In the genomic region with DNA sequence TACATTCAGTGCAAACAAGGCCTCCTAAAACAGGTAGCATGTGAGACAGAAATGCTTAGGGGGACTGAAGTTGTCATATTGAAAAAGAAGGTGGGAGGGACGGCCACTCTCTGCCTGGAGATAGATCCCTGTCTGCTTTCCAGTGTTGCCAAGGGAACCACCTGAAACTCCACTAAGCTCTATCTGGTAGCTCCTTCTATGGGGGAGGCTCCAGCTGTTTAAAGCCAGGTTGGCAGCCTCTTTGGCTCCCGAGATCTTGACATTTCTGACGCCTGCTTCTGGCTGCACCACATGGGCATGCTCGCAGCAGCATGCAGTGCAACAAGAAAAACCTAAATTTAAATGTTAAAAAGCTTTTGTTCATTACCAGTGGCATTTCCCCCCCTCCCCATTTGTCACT, we compare ENCODE assay signal across 20 mouse cellular contexts.
DNase-seq lines count a peak whose midpoint lies in the region; ATAC-seq lines count a peak whose summit lies in the region.
"Had no signal": no experiment of that assay in that cellular context is flagged by ENCODE, and none has a peak within 500 bp of the region (broad histone marks: within the 10 kb centered on the region; RNA-seq: fewer than 3 reads in every experiment).

No protein-coding gene starts in this region.

- H3K27me3 ChIP-seq in midbrain, embryonic 13.5 days, result no peaks in the 10 kb centered on the region
- no peaks in the 10 kb centered on the region for H3K27me3 ChIP-seq in midbrain, embryonic 11.5 days (ENCODE audit: control insufficient read depth, insufficient read depth, low read length)
- no peaks in the 10 kb centered on the region for H3K27me3 ChIP-seq in midbrain, embryonic 16.5 days (ENCODE audit: control insufficient read depth, insufficient read depth, low read depth, low read length)
- H3K27me3 ChIP-seq: limb, embryonic 13.5 days; liver, embryonic 15.5 days; megakaryocyte, embryonic 14.5 days had no signal

- WGBS in midbrain, embryonic 13.5 days, result 15% methylated on average over 4 of the region's 4 CpGs
- WGBS in midbrain, embryonic 11.5 days, result 29% methylated on average over 4 of the region's 4 CpGs
- 9% methylated on average over 4 of the region's 4 CpGs for WGBS in midbrain, embryonic 16.5 days

- H3K27ac ChIP-seq in midbrain, embryonic 13.5 days, result no peak overlapping the region
- no peak overlapping the region for H3K27ac ChIP-seq in midbrain, embryonic 11.5 days (ENCODE audit: low read depth, low read length)
- peak overlapping the region; percentile 53 for H3K27ac ChIP-seq in midbrain, embryonic 16.5 days (ENCODE audit: low read length)
- H3K27ac ChIP-seq: gastrocnemius, adult 2 months; limb, embryonic 13.5 days; liver, embryonic 15.5 days had no signal

- ATAC-seq in frontal cortex, adult (ENCODE audit: low TSS enrichment), result peak; percentile 59
- ATAC-seq in midbrain, embryonic 13.5 days, result 0 out of 2 replicates have a peak, but pooled peaks have one; percentile 43
- no peak for ATAC-seq in midbrain, embryonic 11.5 days (ENCODE audit: low FRiP score)
- peak; percentile 75 for ATAC-seq in midbrain, embryonic 16.5 days
- no peak for ATAC-seq in activated CD4-positive, CD25-positive, alpha-beta regulatory T cell, adult 4 months
- ATAC-seq: Patski had no signal

- H3K4me3 ChIP-seq in midbrain, embryonic 13.5 days (replicated peaks), result no peak overlapping the region
- no peak overlapping the region for H3K4me3 ChIP-seq in midbrain, embryonic 11.5 days (ENCODE audit: low read depth, low read length)
- no peak overlapping the region for H3K4me3 ChIP-seq in midbrain, embryonic 16.5 days (ENCODE audit: low read depth, low read length)
- H3K4me3 ChIP-seq: gastrocnemius, adult 2 months; limb, embryonic 13.5 days; liver, embryonic 15.5 days; megakaryocyte, embryonic 14.5 days had no signal

- H3K9ac ChIP-seq in midbrain, embryonic 13.5 days (replicated peaks), result no peak overlapping the region
- no peak overlapping the region for H3K9ac ChIP-seq in midbrain, embryonic 11.5 days (ENCODE audit: low read length)
- no peak overlapping the region for H3K9ac ChIP-seq in midbrain, embryonic 16.5 days (ENCODE audit: low read depth, low read length)
- H3K9ac ChIP-seq: limb, embryonic 13.5 days; liver, embryonic 15.5 days had no signal

- DNase-seq in frontal cortex, postnatal 14 days (ENCODE audit: low spot score in 2 of 2), result no peak
- DNase-seq in midbrain, embryonic 11.5 days (ENCODE audit: low spot score, missing footprints), result no peak
- peak; percentile 51 for DNase-seq in telencephalon, adult 2 months (ENCODE audit: low read depth, low spot score)
- DNase-seq: B cell, adult 2 months; cerebellum, adult 11 months; cerebellum, postnatal 25 days; gastrocnemius, adult 2 months; heart, adult 18-20 months; kidney, adult 9 months; lung, postnatal 10 days; retina, postnatal 1 day; thymus, postnatal 4 days had no signal

- H3K9me3 ChIP-seq in midbrain, embryonic 13.5 days, result no peaks in the 10 kb centered on the region
- H3K9me3 ChIP-seq in midbrain, embryonic 11.5 days (ENCODE audit: control insufficient read depth, low read length), result no peaks in the 10 kb centered on the region
- H3K9me3 ChIP-seq in midbrain, embryonic 16.5 days (replicated peaks; ENCODE audit: control insufficient read depth, low read length, poor library complexity, severe bottlenecking), result no peaks in the 10 kb centered on the region
- H3K9me3 ChIP-seq: limb, embryonic 13.5 days; liver, embryonic 15.5 days had no signal

- no peaks in the 10 kb centered on the region for H3K36me3 ChIP-seq in midbrain, embryonic 13.5 days
- no peaks in the 10 kb centered on the region for H3K36me3 ChIP-seq in midbrain, embryonic 11.5 days (ENCODE audit: control insufficient read depth, insufficient read depth, low read length)
- H3K36me3 ChIP-seq in midbrain, embryonic 16.5 days (ENCODE audit: control insufficient read depth, insufficient read depth, low read length), result no peaks in the 10 kb centered on the region
- H3K36me3 ChIP-seq: limb, embryonic 13.5 days; liver, embryonic 15.5 days had no signal

- H3K4me1 ChIP-seq in midbrain, embryonic 13.5 days (replicated peaks), result peaks cover 8% of the 10 kb centered on the region
- no peaks in the 10 kb centered on the region for H3K4me1 ChIP-seq in midbrain, embryonic 11.5 days (ENCODE audit: control insufficient read depth, insufficient read depth, low read length)
- H3K4me1 ChIP-seq in midbrain, embryonic 16.5 days (ENCODE audit: control insufficient read depth, insufficient read depth, low read length), result peaks cover 10% of the 10 kb centered on the region
- H3K4me1 ChIP-seq: limb, embryonic 13.5 days; liver, embryonic 15.5 days; megakaryocyte, embryonic 14.5 days had no signal

- H3K4me2 ChIP-seq in midbrain, embryonic 13.5 days (replicated peaks), result no peak overlapping the region
- H3K4me2 ChIP-seq in midbrain, embryonic 11.5 days, result no peak overlapping the region
- H3K4me2 ChIP-seq in midbrain, embryonic 16.5 days (ENCODE audit: low read length), result no peak overlapping the region
- H3K4me2 ChIP-seq: limb, embryonic 13.5 days; liver, embryonic 15.5 days had no signal

Comparison
In these comparisons a context has a peak if more than half of its experiments do, and no peak if none do; other contexts are left out.
1. ATAC-seq: peak in frontal cortex, adult (single experiment), midbrain, embryonic 13.5 days (single experiment) and midbrain, embryonic 16.5 days (single experiment); none in midbrain, embryonic 11.5 days (single experiment) and activated CD4-positive, CD25-positive, alpha-beta regulatory T cell, adult 4 months (single experiment).